9 mouse cellular contexts compared by ENCODE assay signal in genomic region chr17:27513916-27514762, GRCm38 (mm10). TPM values are rescaled to one million over a fixed set of nuclear protein-coding genes. Genes with fewer than 3 reads are reported as not detected.
DNase-seq lines count a peak whose midpoint lies in the region; TF ChIP-seq lines count a peak whose summit lies in the region.
"Had no signal": no experiment of that assay in that cellular context is flagged by ENCODE, and none has a peak within 500 bp of the region (broad histone marks: within the 10 kb centered on the region; RNA-seq: fewer than 3 reads in every experiment).

No protein-coding gene starts in this region.

- no peak for DNase-seq in gastrocnemius, adult 2 months
- DNase-seq in gastrocnemius, adult 18-20 months (ENCODE audit: low spot score): no peak
- DNase-seq in thymus, adult 2 months: no peak
- no peak for DNase-seq in thymus, adult 18-20 months
- peak; percentile 38 for DNase-seq in midbrain, embryonic 10.5 days (ENCODE audit: low spot score)
- DNase-seq in frontal cortex, postnatal 10 days (ENCODE audit: low spot score in 2 of 2): no peak
- DNase-seq in urinary bladder, postnatal 14 days (ENCODE audit: low spot score): no peak
- no peak for DNase-seq in ovary, postnatal 36 days (ENCODE audit: low spot score)

- no peaks in the 10 kb centered on the region for H3K9me3 ChIP-seq in midbrain, embryonic 10.5 days (replicated peaks)

- H3K27ac ChIP-seq in gastrocnemius, adult 2 months: no peak overlapping the region
- no peak overlapping the region for H3K27ac ChIP-seq in thymus, adult 2 months (ENCODE audit: control insufficient read depth, insufficient read depth, low read length)
- peak overlapping the region; percentile 85; the same call in 1 of the 2 replicates for H3K27ac ChIP-seq in midbrain, embryonic 10.5 days (replicated peaks)

- TF ChIP-seq POLR2A in thymus, adult 2 months (IDR thresholded peaks at IDR 0.05; ENCODE audit: control insufficient read depth, extremely low read depth, insufficient read depth, low read length, poor library complexity): no peak

- H3K4me1 ChIP-seq in thymus, adult 2 months (replicated peaks; ENCODE audit: control insufficient read depth, insufficient read depth, low read length): peaks cover 23% of the 10 kb centered on the region
- peaks cover 80% of the 10 kb centered on the region for H3K4me1 ChIP-seq in midbrain, embryonic 10.5 days

- peaks cover 19% of the 10 kb centered on the region for H3K27me3 ChIP-seq in thymus, adult 2 months (ENCODE audit: control insufficient read depth, insufficient read depth, low read length)
- H3K27me3 ChIP-seq in midbrain, embryonic 10.5 days (ENCODE audit: low read depth, poor library complexity, severe bottlenecking): peaks cover 86% of the 10 kb centered on the region

- peak; percentile 46 for TF ChIP-seq CTCF in gastrocnemius, adult 2 months (IDR thresholded peaks at IDR 0.05)
- TF ChIP-seq CTCF in thymus, adult 2 months (IDR thresholded peaks at IDR 0.05; ENCODE audit: borderline replicate concordance, control insufficient read depth, extremely low read depth, insufficient read depth, low read length, poor library complexity): 0 out of 2 replicates have a peak, but pooled peaks have one; percentile 27

- no peak overlapping the region; the same call in 1 of the 2 replicates for H3K4me3 ChIP-seq in gastrocnemius, adult 2 months
- peak overlapping the region; percentile 31; the same call in 1 of the 2 replicates for H3K4me3 ChIP-seq in thymus, adult 2 months (ENCODE audit: control insufficient read depth, insufficient read depth, low read length)
- peak overlapping the region; percentile 74 for H3K4me3 ChIP-seq in midbrain, embryonic 10.5 days

- 46% methylated on average over 27 of the region's 27 CpGs for WGBS in thymus, adult 2 months
- 32% methylated on average over 27 of the region's 27 CpGs for WGBS in midbrain, embryonic 10.5 days

- H3K36me3 ChIP-seq in thymus, adult 2 months (ENCODE audit: control insufficient read depth, insufficient read depth, low read length): no peaks in the 10 kb centered on the region
- no peaks in the 10 kb centered on the region for H3K36me3 ChIP-seq in midbrain, embryonic 10.5 days

- intact Hi-C loops in gastrocnemius, adult 2 months (cut with DNase I): loop anchor here (10.0 kb wide), 1 partner anchor 379 kb away; the partner anchor contains the start of gene Uqcc2

RNA-seq across cellular contexts. Expression of gene Grm4, which starts 7.1 kb away (rescaled TPM):
- not detected for total RNA-seq in gastrocnemius, adult 2 months (2021)
- total RNA-seq in gastrocnemius, adult 18-20 months (2021): under 1 TPM in 1 of 2 experiments, not detected in 1; 0.07 TPM
- polyA plus RNA-seq in thymus, adult 2 months (2012; rRNA removed): 1.5 and 1.9 TPM in 2 replicates
- polyA plus RNA-seq in midbrain, embryonic 10.5 days (2016; fragmentation: Nextera tagmentation; extraction: Ambion mirVana): 2.8 and 3.5 TPM in 2 replicates
- total RNA-seq: megakaryocyte, adult 5-6 weeks had no signal

RNA-seq across cellular contexts. Expression of gene Hmga1, which starts 42.2 kb away (rescaled TPM):
- total RNA-seq in gastrocnemius, adult 2 months (2021): 10 to 100 TPM; 29.6 to 34.1 TPM
- total RNA-seq in gastrocnemius, adult 18-20 months (2021): 10 to 100 TPM; 31.9 to 32.7 TPM
- polyA plus RNA-seq in thymus, adult 2 months (2012; rRNA removed): 430 and 578 TPM in 2 replicates
- polyA plus RNA-seq in midbrain, embryonic 10.5 days (2016; fragmentation: Nextera tagmentation; extraction: Ambion mirVana): 620 and 831 TPM in 2 replicates

RNA-seq across cellular contexts. Expression of gene AI413582, which starts 51.4 kb away (rescaled TPM):
- 1 to 10 TPM; 3.0 to 3.3 TPM for total RNA-seq in gastrocnemius, adult 2 months (2021)
- total RNA-seq in gastrocnemius, adult 18-20 months (2021): 1 to 10 TPM; 2.8 to 4.0 TPM
- 89.4 and 120 TPM in 2 replicates for polyA plus RNA-seq in thymus, adult 2 months (2012; rRNA removed)
- 16.4 and 19.2 TPM in 2 replicates for polyA plus RNA-seq in midbrain, embryonic 10.5 days (2016; fragmentation: Nextera tagmentation; extraction: Ambion mirVana)
